Comparison of ENCODE assay signal across 9 mouse cellular contexts in the genomic region with DNA sequence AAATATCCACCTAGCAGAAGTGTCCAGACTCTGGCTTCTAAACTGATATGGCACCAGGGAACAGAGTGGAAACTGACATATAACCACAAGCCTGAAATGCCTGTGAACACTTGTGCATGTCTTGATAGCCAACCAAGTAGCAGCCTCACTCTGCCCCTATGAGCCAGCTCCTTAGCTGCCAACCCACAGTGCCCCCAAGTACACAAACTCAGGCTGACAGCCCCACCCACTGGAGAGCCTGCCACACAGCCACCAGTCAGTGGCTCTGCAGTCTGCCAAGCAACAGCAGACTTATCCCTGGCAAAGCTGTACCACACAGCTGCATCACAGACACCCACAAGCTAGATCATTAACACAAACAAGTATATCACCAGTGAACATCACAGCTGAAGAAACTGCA. TPM values are rescaled to one million over a fixed set of nuclear protein-coding genes. Genes with fewer than 3 reads are reported as not detected.
DNase-seq lines count a peak whose midpoint lies in the region; ATAC-seq and TF ChIP-seq lines count a peak whose summit lies in the region.
"Had no signal": no experiment of that assay in that cellular context is flagged by ENCODE, and none has a peak within 500 bp of the region (broad histone marks: within the 10 kb centered on the region; RNA-seq: fewer than 3 reads in every experiment).

No protein-coding gene starts in this region.

- no peak overlapping the region for H3K4me3 ChIP-seq in liver, postnatal 0 days (ENCODE audit: low read depth, low read length)
- no peak overlapping the region for H3K4me3 ChIP-seq in liver, embryonic 12.5 days
- H3K4me3 ChIP-seq: neural tube, embryonic 13.5 days had no signal

- no peaks in the 10 kb centered on the region for H3K27me3 ChIP-seq in liver, postnatal 0 days (ENCODE audit: insufficient read depth, low read length)
- no peaks in the 10 kb centered on the region for H3K27me3 ChIP-seq in liver, embryonic 12.5 days (replicated peaks)
- H3K27me3 ChIP-seq: neural tube, embryonic 13.5 days had no signal

- no peak for ATAC-seq in liver, postnatal 0 days
- ATAC-seq in liver, embryonic 12.5 days: no peak
- ATAC-seq in megakaryocyte, adult 5-6 weeks (ENCODE audit: poor library complexity, severe bottlenecking): no peak

- H3K4me2 ChIP-seq in liver, postnatal 0 days (ENCODE audit: low read depth, low read length): no peak overlapping the region
- no peak overlapping the region for H3K4me2 ChIP-seq in liver, embryonic 12.5 days
- H3K4me2 ChIP-seq: neural tube, embryonic 13.5 days had no signal

- DNase-seq in adrenal gland, postnatal 10 days: peak; percentile 33
- no peak for DNase-seq in adrenal gland, postnatal 25 days
- DNase-seq in liver, postnatal 0 days: no peak
- peak; percentile 40 for DNase-seq in lung, postnatal 10 days
- peak; percentile 85 for DNase-seq in thymus, postnatal 14 days
- no peak for DNase-seq in embryo, embryonic 10 days (ENCODE audit: low spot score)

- TF ChIP-seq EP300 in liver, postnatal 0 days (IDR thresholded peaks at IDR 0.05; ENCODE audit: low read depth): no peak

- no peaks in the 10 kb centered on the region for H3K9me3 ChIP-seq in liver, postnatal 0 days (ENCODE audit: low read length)
- H3K9me3 ChIP-seq in liver, embryonic 12.5 days (replicated peaks): no peaks in the 10 kb centered on the region
- H3K9me3 ChIP-seq: neural tube, embryonic 13.5 days had no signal

- H3K27ac ChIP-seq in liver, postnatal 0 days (ENCODE audit: low read depth): no peak overlapping the region
- no peak overlapping the region for H3K27ac ChIP-seq in liver, embryonic 12.5 days
- H3K27ac ChIP-seq: neural tube, embryonic 13.5 days had no signal

- no peaks in the 10 kb centered on the region for H3K36me3 ChIP-seq in liver, postnatal 0 days (replicated peaks; ENCODE audit: insufficient read depth, low read length)
- H3K36me3 ChIP-seq in liver, embryonic 12.5 days: no peaks in the 10 kb centered on the region
- H3K36me3 ChIP-seq: neural tube, embryonic 13.5 days had no signal

- H3K9ac ChIP-seq in liver, postnatal 0 days (replicated peaks): no peak overlapping the region
- H3K9ac ChIP-seq in liver, embryonic 12.5 days: no peak overlapping the region
- H3K9ac ChIP-seq: neural tube, embryonic 13.5 days had no signal

- peak; percentile 49 for TF ChIP-seq CTCF in liver, postnatal 0 days (IDR thresholded peaks at IDR 0.05; ENCODE audit: low read depth)

- no peaks in the 10 kb centered on the region for H3K4me1 ChIP-seq in liver, postnatal 0 days (ENCODE audit: insufficient read depth)
- H3K4me1 ChIP-seq in liver, embryonic 12.5 days: no peaks in the 10 kb centered on the region
- H3K4me1 ChIP-seq: neural tube, embryonic 13.5 days had no signal

RNA-seq across cellular contexts. Expression of gene Rtl10, which starts 19.4 kb away (rescaled TPM):
- total RNA-seq in adrenal gland, postnatal 10 days (2021): 1 to 10 TPM; 4.0 to 7.1 TPM
- 7.1 and 8.6 TPM in 2 replicates for total RNA-seq in adrenal gland, postnatal 25 days (2021)
- 0.57 and 0.59 TPM in 2 replicates for polyA plus RNA-seq in liver, postnatal 0 days (2015; fragmentation: Nextera tagmentation; extraction: Ambion mirVana)
- 1.3 and 1.7 TPM in 2 replicates for polyA plus RNA-seq in liver, embryonic 12.5 days (2016; fragmentation: Nextera tagmentation; extraction: Ambion mirVana)
- total RNA-seq in megakaryocyte, adult 5-6 weeks (2015): 2.4 and 2.5 TPM in 2 replicates
- 0.29 and 3.5 TPM in 2 replicates for total RNA-seq in megakaryocyte, adult 5-6 weeks (2017)

RNA-seq across cellular contexts. Expression of gene Gnb1l, which starts 19.6 kb away (rescaled TPM):
- 1 to 10 TPM; 6.3 to 7.7 TPM for total RNA-seq in adrenal gland, postnatal 10 days (2021)
- 4.0 and 9.4 TPM in 2 replicates for total RNA-seq in adrenal gland, postnatal 25 days (2021)
- polyA plus RNA-seq in liver, postnatal 0 days (2015; fragmentation: Nextera tagmentation; extraction: Ambion mirVana): 3.9 and 5.1 TPM in 2 replicates
- polyA plus RNA-seq in liver, embryonic 12.5 days (2016; fragmentation: Nextera tagmentation; extraction: Ambion mirVana): 14.0 and 15.0 TPM in 2 replicates
- 1.7 and 4.6 TPM in 2 replicates for total RNA-seq in megakaryocyte, adult 5-6 weeks (2015)
- 0.20 and 3.5 TPM in 2 replicates for total RNA-seq in megakaryocyte, adult 5-6 weeks (2017)

Comparison
In these comparisons a context has a peak if more than half of its experiments do, and no peak if none do; other contexts are left out.
1. DNase-seq: peak in adrenal gland, postnatal 10 days (single experiment), lung, postnatal 10 days (single experiment) and thymus, postnatal 14 days (single experiment); none in adrenal gland, postnatal 25 days (single experiment), liver, postnatal 0 days (single experiment) and embryo, embryonic 10 days (single experiment).